Mouse (Mus musculus) heart, embryonic 14.5 days (tissue): ENCODE measurements at regions not wholly inside any gene's neighbourhood (a gene's known extent, or its start where the extent isn't known, plus 50 kb on each side); places are given as distances from the start of the nearest gene placed in this dataset.

Experiments used
- ATAC-seq: fragments of 200-750 bp; cut with Nextera tagmentation; 2 replicates; pipeline ENCODE4 v1.8.0; 2017; ENCODE audit warnings: low read depth, moderate TSS enrichment; ENCODE audit not compliant: insufficient number of reproducible peaks, insufficient read depth, low FRiP score
- H3K27ac ChIP-seq, 2 experiments: fragments of 200-500 bp in 1 of 2; fragments of 300-500 bp in 1 of 2; sonication (generic) in 1 of 2; replicated peaks in 1 of 2; 2 replicates each; pipeline ENCODE4 v1.5.1; 2012 to 2014; ENCODE audit warnings: low read depth in 2 of 2, low read length in 2 of 2, control low read depth in 1 of 2, mild to moderate bottlenecking in 1 of 2, mixed read lengths in 1 of 2; ENCODE audit not compliant: control insufficient read depth in 1 of 2, insufficient read depth in 1 of 2
- H3K27me3 ChIP-seq: fragments of 300-500 bp; sonication (generic); 2 replicates; pipeline ENCODE4 v1.6.1; 2014; ENCODE audit warnings: mild to moderate bottlenecking, low read length, control low read depth; ENCODE audit not compliant: control insufficient read depth, insufficient read depth
- H3K36me3 ChIP-seq: fragments of 300-500 bp; sonication (generic); 2 replicates; pipeline ENCODE4 v1.6.1; 2014; ENCODE audit warnings: mild to moderate bottlenecking, control low read depth, low read length, mixed read lengths; ENCODE audit not compliant: control insufficient read depth, insufficient read depth
- H3K4me1 ChIP-seq, 2 experiments: fragments of 200-500 bp in 1 of 2; fragments of 300-500 bp in 1 of 2; sonication (generic) in 1 of 2; 2 replicates each; pipeline ENCODE4 v1.6.1; 2012 to 2014; ENCODE audit warnings: low read length in 2 of 2, control low read depth in 1 of 2, mixed read lengths in 1 of 2; ENCODE audit not compliant: control insufficient read depth in 2 of 2, insufficient read depth in 2 of 2
- H3K4me2 ChIP-seq: fragments of 300-500 bp; sonication (generic); 2 replicates; pipeline ENCODE4 v1.6.1; 2014; ENCODE audit warnings: mild to moderate bottlenecking, low read length
- H3K4me3 ChIP-seq, 2 experiments: fragments of 200-500 bp in 1 of 2; fragments of 300-500 bp in 1 of 2; sonication (generic) in 1 of 2; 2 replicates each; pipeline ENCODE4 v1.5.1; 2012 to 2014; ENCODE audit warnings: low read length in 2 of 2, mild to moderate bottlenecking in 2 of 2, control low read depth in 1 of 2, low read depth in 1 of 2, moderate library complexity in 1 of 2; ENCODE audit not compliant: control insufficient read depth in 1 of 2, insufficient read depth in 1 of 2
- H3K9ac ChIP-seq: fragments of 300-500 bp; sonication (generic); 2 replicates; pipeline ENCODE4 v1.6.1; 2014; ENCODE audit warnings: mild to moderate bottlenecking, low read length
- H3K9me3 ChIP-seq: fragments of 300-500 bp; sonication (generic); 2 replicates; pipeline ENCODE4 v1.6.1; 2016; ENCODE audit warnings: low read length, control low read depth; ENCODE audit not compliant: control insufficient read depth
- WGBS: fragments of 180-500 bp; shearing (Covaris S2); extraction: QIAGEN DNeasy Blood & Tissue Kit; methylation state at CpG from one replicate; pipeline ENCODE4 v1.1.7; 2014; 5-methylcytosine and 5-hydroxymethylcytosine counted together

- H3K27me3 ChIP-seq, result no peaks in the 10 kb centered on the region
- ATAC-seq, result no peak
- H3K9me3 ChIP-seq, result no peaks in the 10 kb centered on the region
- no peak overlapping the region for H3K4me2 ChIP-seq
- no peaks in the 10 kb centered on the region for H3K4me1 ChIP-seq
- no peak overlapping the region for H3K9ac ChIP-seq
- no peak overlapping the region for H3K4me3 ChIP-seq
- no peak overlapping the region for H3K27ac ChIP-seq
- WGBS, result 78% methylated on average over 7 of the region's 7 CpGs
- no peaks in the 10 kb centered on the region for H3K36me3 ChIP-seq
Measured at GRCm38 (mm10) chr6:98452277-98452676, 109.7 kb upstream of the Gm765 start.

GRCm38 (mm10) chr6:98435676-98436075 is 93.1 kb upstream of the Gm765 start:
- peak overlapping the region in 1 of 2 experiments; percentile 17; a peak in 1 of 4 replicates for H3K4me3 ChIP-seq
- H3K36me3 ChIP-seq, result no peaks in the 10 kb centered on the region
- no peaks in the 10 kb centered on the region for H3K4me1 ChIP-seq
- no peak for ATAC-seq
- no peak overlapping the region for H3K9ac ChIP-seq
- H3K9me3 ChIP-seq, result no peaks in the 10 kb centered on the region
- 14% methylated on average over 6 of the region's 6 CpGs for WGBS
- no peak overlapping the region for H3K27ac ChIP-seq
- H3K27me3 ChIP-seq, result no peaks in the 10 kb centered on the region
- peak overlapping the region; percentile 63 for H3K4me2 ChIP-seq

- 58% methylated on average over 6 of the region's 6 CpGs for WGBS
- H3K4me2 ChIP-seq, result no peak overlapping the region
- no peak overlapping the region for H3K9ac ChIP-seq
- no peak overlapping the region for H3K4me3 ChIP-seq
- H3K4me1 ChIP-seq, result no peaks in the 10 kb centered on the region
- ATAC-seq, result no peak
- H3K27ac ChIP-seq, result no peak overlapping the region
- H3K27me3 ChIP-seq, result no peaks in the 10 kb centered on the region
- no peaks in the 10 kb centered on the region for H3K36me3 ChIP-seq
- no peaks in the 10 kb centered on the region for H3K9me3 ChIP-seq
Measured at GRCm38 (mm10) chr6:98433286-98433685, 90.7 kb upstream of the Gm765 start.

- Histone ChIP-seq H3K27ac (no peak overlapping the region), H3K4me3 (no peak overlapping the region), H3K9ac (no peak overlapping the region), H3K36me3 (no peaks in the 10 kb centered on the region), H3K27me3 (no peaks in the 10 kb centered on the region), H3K4me2 (no peak overlapping the region), H3K4me1 (no peaks in the 10 kb centered on the region), H3K9me3 (no peaks in the 10 kb centered on the region)
- ATAC-seq, result no peak
- 76% methylated on average over 5 of the region's 5 CpGs for WGBS
Measured at GRCm38 (mm10) chr6:98429120-98429519, 86.6 kb upstream of the Gm765 start.

GRCm38 (mm10) chr6:98402605-98403004 is 60.1 kb upstream of the Gm765 start:
- no peak overlapping the region for H3K4me2 ChIP-seq
- H3K36me3 ChIP-seq, result no peaks in the 10 kb centered on the region
- H3K9me3 ChIP-seq, result no peaks in the 10 kb centered on the region
- H3K27ac ChIP-seq, result no peak overlapping the region
- WGBS, result 70% methylated on average over 1 of the region's 1 CpGs
- no peaks in the 10 kb centered on the region for H3K27me3 ChIP-seq
- H3K4me3 ChIP-seq, result no peak overlapping the region
- H3K9ac ChIP-seq, result no peak overlapping the region
- no peak for ATAC-seq
- peaks cover 0 to 4% of the 10 kb centered on the region in 2 experiments; a peak in 1 of 4 replicates for H3K4me1 ChIP-seq

- Histone ChIP-seq H3K36me3 (no peaks in the 10 kb centered on the region), H3K27me3 (no peaks in the 10 kb centered on the region), H3K27ac (no peak overlapping the region), H3K9me3 (no peaks in the 10 kb centered on the region), H3K4me1 (no peaks in the 10 kb centered on the region), H3K4me3 (no peak overlapping the region), H3K4me2 (no peak overlapping the region), H3K9ac (no peak overlapping the region)
- ATAC-seq, result no peak
- 75% methylated on average over 5 of the region's 5 CpGs for WGBS
Measured at GRCm38 (mm10) chr6:98394589-98394988, 52.0 kb upstream of the Gm765 start.
